Mouse (Mus musculus): ENCODE results near the gene Nudt9.

Nudt9 gene

GRCm38 (mm10) chr5:104077508-104077907 lies 31.4 kb downstream of the Nudt9 start, which contains the start of gene Gm17660:
Gene Gm17660, minus strand, starts transcription at chr5:104077608.
- DNase-seq (ENCODE audit: low spot score in 2 of 2) = no peak

GRCm38 (mm10) chr5:104080736-104081135 lies 34.6 kb downstream of the Nudt9 start:
- DNase-seq (ENCODE audit: low spot score in 2 of 2) = no peak

DNA sequence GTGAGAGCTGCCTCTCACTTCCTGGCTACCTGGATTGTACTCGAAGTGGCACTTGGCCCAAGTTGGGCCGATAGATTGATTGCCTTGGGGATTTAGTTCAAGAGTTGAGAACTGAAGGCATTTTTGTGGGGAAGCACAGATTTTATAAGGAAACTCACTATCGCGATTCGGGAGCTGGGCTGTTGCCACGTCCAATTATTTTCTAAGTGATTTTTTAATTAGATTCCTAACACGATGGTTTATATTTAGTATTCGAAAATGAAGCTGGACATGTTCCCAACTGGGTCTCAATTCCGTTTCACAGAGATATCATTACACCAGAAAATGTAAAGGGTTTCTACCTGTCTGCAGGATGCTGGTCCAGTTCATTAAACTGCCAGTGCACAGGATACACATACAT lies 39.3 kb downstream of the Nudt9 start:
- DNase-seq (ENCODE audit: low spot score in 2 of 2) = no peak

DNA sequence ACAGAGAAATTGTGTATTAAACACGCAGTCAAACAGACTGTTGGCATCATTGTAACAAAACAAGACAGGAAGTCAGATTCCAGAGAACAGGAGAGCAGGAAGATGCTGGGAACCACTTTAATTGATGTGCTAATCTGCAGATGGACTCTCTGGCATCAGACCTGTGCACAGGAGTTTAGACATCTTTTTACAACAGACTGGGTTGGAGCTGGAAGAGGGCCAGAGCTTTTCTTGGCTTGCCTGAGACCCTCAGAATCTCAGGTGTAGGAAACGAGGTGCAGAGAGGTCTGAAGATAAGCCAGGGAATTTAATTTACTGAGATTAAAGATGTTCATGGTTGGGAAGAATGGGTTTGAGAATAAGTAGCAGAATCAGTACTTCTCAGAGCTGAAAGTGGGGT lies 43.6 kb downstream of the Nudt9 start:
- DNase-seq (ENCODE audit: low spot score in 2 of 2) = no peak

GRCm38 (mm10) chr5:104095416-104096077 lies 49.4 kb downstream of the Nudt9 start:
- no peak for DNase-seq (ENCODE audit: low spot score in 2 of 2)

- no peak for DNase-seq (ENCODE audit: low spot score in 2 of 2)
Measured at GRCm38 (mm10) chr5:104096078-104096938, 50.2 kb downstream of the Nudt9 start.

GRCm38 (mm10) chr5:104101678-104102531 lies 55.8 kb downstream of the Nudt9 start:
- DNase-seq (ENCODE audit: low spot score in 2 of 2) = no peak

DNA sequence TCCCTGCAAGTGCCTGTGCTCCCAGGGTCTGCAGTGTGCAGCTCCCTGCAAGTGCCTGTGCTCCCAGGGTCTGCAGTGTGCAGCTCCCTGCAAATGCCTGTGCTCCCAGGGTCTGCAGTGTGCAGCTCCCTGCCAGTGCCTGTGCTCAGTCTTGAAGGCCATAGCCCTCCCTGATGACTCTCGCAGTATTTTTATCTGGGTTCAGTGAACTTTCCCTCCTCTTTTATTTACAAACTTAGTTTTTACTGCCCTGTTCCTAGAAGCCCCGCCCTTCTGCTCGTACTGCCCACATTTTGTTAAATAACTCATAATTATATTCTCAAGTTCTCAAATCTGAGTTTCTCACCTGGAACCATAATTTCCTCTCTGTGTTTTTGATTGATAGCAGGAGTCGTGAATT lies 57.1 kb downstream of the Nudt9 start:
- DNase-seq (ENCODE audit: low spot score in 2 of 2) = no peak

DNA sequence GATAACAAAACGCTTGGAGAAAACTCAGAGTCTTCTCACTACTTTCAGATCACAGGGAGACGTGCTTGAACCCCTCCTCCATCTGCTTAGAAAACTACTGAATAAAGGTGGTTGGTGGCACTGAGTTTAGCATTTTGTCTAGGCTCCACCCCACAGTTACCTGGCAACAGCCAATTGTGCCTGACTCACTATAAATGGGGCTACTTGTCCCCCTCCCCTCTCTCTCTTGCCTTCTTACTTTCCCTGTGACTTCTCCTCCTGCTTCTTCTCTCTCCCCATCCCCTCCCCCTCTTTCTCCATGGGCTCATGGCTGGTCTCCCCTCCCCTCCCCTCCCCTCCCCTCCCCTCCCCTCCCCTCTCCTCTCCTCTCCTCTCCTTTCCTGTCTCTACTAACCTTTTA lies 58.0 kb downstream of the Nudt9 start:
- no peak for DNase-seq (ENCODE audit: low spot score in 2 of 2)

DNA sequence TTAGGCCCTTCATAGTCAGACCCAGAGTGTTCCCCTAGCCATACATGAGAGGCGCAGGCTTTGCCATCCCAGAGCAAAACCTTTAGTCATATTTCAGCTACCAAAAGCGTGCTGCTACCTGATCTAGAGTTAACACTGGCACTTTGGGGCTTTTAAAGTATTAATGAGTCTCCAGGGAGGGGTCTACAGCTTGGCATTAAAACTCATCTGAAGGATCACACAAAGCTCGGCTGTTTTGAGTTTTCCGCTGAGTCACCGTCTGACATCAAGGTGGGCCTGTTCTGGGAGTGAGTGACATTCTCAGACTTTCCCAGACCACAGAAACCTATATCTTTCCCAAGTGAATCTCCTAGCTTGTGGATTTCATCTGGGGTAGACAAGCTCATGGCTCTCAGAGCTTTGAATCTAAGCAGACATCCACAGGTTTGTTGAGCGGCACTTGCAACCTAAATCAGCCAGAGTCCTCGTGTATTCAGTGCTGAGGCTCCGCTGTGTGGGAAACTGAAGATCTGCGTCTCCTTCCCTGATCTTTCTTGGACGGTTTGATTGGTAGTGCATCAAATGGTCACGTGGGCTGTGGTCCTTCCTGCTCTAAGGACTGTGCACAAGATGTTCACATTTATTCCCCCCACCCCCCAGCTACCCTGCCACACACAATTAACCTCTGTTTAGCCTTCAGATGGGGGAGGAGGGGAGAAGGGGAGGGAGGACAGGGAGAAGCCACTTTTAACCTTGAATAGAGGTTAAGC lies 62.2 kb downstream of the Nudt9 start:
- DNase-seq (ENCODE audit: low spot score in 2 of 2) = no peak

DNA sequence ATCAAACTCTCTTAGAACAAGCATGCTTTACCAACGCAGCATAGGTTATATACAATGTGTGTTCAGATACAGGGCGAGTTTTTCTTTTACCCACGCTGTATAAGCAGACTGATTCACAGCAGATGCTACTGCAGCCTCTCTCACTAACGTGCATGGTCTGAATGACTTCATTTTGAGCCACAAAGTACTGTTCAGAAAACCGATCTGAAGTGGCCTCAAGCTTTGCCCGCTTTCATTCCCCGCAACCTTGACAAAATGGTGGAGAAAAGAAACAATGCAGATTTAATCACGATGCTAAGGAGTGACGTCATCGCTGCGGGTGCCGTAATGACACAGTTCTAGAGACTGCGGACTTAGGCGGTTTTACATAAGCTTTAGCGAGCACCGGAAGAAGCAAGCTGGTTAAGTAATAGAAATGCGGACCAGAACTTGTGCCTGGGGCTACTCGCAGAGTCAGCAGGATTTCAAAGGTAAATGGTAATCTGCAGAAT lies 62.8 kb downstream of the Nudt9 start:
- no peak for DNase-seq (ENCODE audit: low spot score in 2 of 2)

GRCm38 (mm10) chr5:104109516-104109915 lies 63.4 kb downstream of the Nudt9 start:
- DNase-seq (ENCODE audit: low spot score in 2 of 2) = no peak

- DNase-seq (ENCODE audit: low spot score in 2 of 2) = no peak
Measured at GRCm38 (mm10) chr5:104110171-104110920, 64.2 kb downstream of the Nudt9 start.

DNA sequence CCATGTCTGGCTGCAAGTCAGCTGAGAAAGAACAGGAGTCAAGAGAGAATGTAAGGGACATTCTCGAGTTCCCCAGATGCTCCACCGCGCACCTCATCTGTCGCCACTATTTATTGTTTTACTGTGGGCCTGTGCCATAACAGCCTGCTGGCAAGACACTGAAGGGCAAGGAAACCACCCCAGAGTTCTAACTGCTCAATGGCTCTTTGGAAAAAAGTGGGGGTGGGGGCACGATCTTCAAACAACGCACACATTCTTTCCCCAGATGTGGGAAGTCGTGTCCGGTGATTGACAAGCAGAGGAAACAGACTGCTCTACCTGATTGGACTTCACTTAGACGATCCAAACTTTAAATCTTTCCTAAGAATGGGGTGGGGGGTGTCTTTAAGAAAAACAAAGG lies 65.9 kb downstream of the Nudt9 start:
- no peak for DNase-seq (ENCODE audit: low spot score in 2 of 2)

GRCm38 (mm10) chr5:104112511-104112910 lies 66.4 kb downstream of the Nudt9 start:
- no peak for DNase-seq (ENCODE audit: low spot score in 2 of 2)

DNA sequence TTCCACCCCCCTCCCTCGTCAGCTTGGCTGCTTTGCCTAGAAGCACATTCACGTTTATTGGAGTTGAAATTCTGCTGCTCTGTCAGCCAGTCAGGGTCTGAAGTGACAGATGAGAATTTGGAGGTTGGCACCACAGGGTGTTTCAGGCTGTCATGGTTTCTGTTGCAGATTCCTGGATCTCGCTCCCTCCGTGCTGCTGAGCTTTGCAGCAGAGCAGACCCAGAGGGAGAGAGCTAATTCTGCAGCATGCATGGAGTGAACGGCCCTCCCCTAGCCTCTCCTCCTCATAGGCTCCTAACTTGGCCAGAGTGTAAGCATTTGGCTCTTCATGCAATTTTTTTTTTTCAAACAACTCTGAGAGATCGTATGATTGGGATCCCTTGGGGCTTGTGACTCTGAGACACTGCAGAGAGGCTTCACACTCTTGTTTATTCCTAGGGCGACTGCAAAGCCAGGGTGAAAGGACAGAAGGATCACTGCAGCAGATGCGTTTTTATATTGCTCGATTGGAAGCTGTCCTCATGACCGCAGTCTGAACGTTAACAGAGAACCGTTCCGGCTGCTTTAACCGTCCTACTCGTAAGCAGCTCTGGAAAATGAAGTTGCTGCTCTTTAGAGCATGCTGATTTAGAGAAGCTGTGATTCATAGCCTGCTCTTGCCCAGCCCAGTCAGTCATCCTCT lies 67.5 kb downstream of the Nudt9 start, which contains the start of gene Sparcl1:
TSS of gene Sparcl1 (minus strand) at position 243 of the 682 bp plus-strand sequence.
- DNase-seq (ENCODE audit: low spot score in 2 of 2) = no peak
